In genomic region chr7:130324716-130325401, GRCm38 (mm10) we compare ENCODE assay signal across 19 mouse cellular contexts.
A peak's percentile ranks its signal among the peaks of the same experiment; 100 is the strongest.
DNase-seq lines count a peak whose midpoint lies in the region; ATAC-seq lines count a peak whose summit lies in the region.
"Had no signal": no experiment of that assay in that cellular context is flagged by ENCODE, and none has a peak within 500 bp of the region (broad histone marks: within the 10 kb centered on the region; RNA-seq: fewer than 3 reads in every experiment).

No protein-coding gene starts in this region.

- H3K9ac ChIP-seq in lung, embryonic 15.5 days, result no peak overlapping the region
- no peak overlapping the region for H3K9ac ChIP-seq in embryonic facial prominence, embryonic 12.5 days
- no peak overlapping the region for H3K9ac ChIP-seq in limb, embryonic 13.5 days
- H3K9ac ChIP-seq: neural tube, embryonic 12.5 days had no signal

- peak; percentile 31; the same call in 1 of the 2 replicates for ATAC-seq in lung, embryonic 15.5 days (ENCODE audit: borderline replicate concordance, extremely low read depth, low FRiP score, low TSS enrichment)
- ATAC-seq in embryonic facial prominence, embryonic 12.5 days (ENCODE audit: insufficient number of reproducible peaks, insufficient read depth, low FRiP score, low TSS enrichment), result no peak
- peak; percentile 30; the same call in 1 of the 2 replicates for ATAC-seq in limb, embryonic 13.5 days (ENCODE audit: low FRiP score, low read depth)
- no peak for ATAC-seq in erythroid progenitor cell, adult 5-6 weeks (replicated peaks; ENCODE audit: low FRiP score, poor library complexity, severe bottlenecking)
- ATAC-seq: hindbrain, embryonic 16.5 days had no signal

- H3K4me2 ChIP-seq in lung, embryonic 15.5 days, result no peak overlapping the region
- no peak overlapping the region for H3K4me2 ChIP-seq in embryonic facial prominence, embryonic 12.5 days (replicated peaks)
- H3K4me2 ChIP-seq in limb, embryonic 13.5 days (replicated peaks), result no peak overlapping the region
- H3K4me2 ChIP-seq: neural tube, embryonic 12.5 days had no signal

- intact Hi-C loops in left cerebral cortex, postnatal 10 days (cut with DNase I), result no loop called here

- peaks cover 38% of the 10 kb centered on the region for H3K4me1 ChIP-seq in lung, embryonic 15.5 days
- peaks cover 23% of the 10 kb centered on the region for H3K4me1 ChIP-seq in embryonic facial prominence, embryonic 12.5 days
- peaks cover 46% of the 10 kb centered on the region for H3K4me1 ChIP-seq in limb, embryonic 13.5 days

- peaks cover 3% of the 10 kb centered on the region; the same call in 1 of the 2 replicates for H3K27me3 ChIP-seq in lung, embryonic 15.5 days
- H3K27me3 ChIP-seq in embryonic facial prominence, embryonic 12.5 days, result no peaks in the 10 kb centered on the region
- H3K27me3 ChIP-seq in limb, embryonic 13.5 days, result peaks cover 5% of the 10 kb centered on the region; the same call in 1 of the 2 replicates
- H3K27me3 ChIP-seq: neural tube, embryonic 12.5 days had no signal

- H3K36me3 ChIP-seq in lung, embryonic 15.5 days, result no peaks in the 10 kb centered on the region
- no peaks in the 10 kb centered on the region for H3K36me3 ChIP-seq in embryonic facial prominence, embryonic 12.5 days
- no peaks in the 10 kb centered on the region for H3K36me3 ChIP-seq in limb, embryonic 13.5 days
- H3K36me3 ChIP-seq: forebrain, embryonic 10.5 days; heart, embryonic 10.5 days; neural tube, embryonic 12.5 days had no signal

- H3K4me3 ChIP-seq in lung, embryonic 15.5 days, result no peak overlapping the region
- no peak overlapping the region for H3K4me3 ChIP-seq in embryonic facial prominence, embryonic 12.5 days
- H3K4me3 ChIP-seq in limb, embryonic 13.5 days, result no peak overlapping the region
- H3K4me3 ChIP-seq: forebrain, embryonic 10.5 days; heart, embryonic 10.5 days; neural tube, embryonic 12.5 days had no signal

- no peaks in the 10 kb centered on the region for H3K9me3 ChIP-seq in lung, embryonic 15.5 days
- no peaks in the 10 kb centered on the region for H3K9me3 ChIP-seq in embryonic facial prominence, embryonic 12.5 days
- H3K9me3 ChIP-seq in limb, embryonic 13.5 days, result no peaks in the 10 kb centered on the region
- H3K9me3 ChIP-seq: forebrain, embryonic 10.5 days; heart, embryonic 10.5 days; neural tube, embryonic 12.5 days had no signal

- WGBS in lung, embryonic 15.5 days, result 56% methylated on average over 14 of the region's 14 CpGs
- 51% methylated on average over 14 of the region's 14 CpGs for WGBS in embryonic facial prominence, embryonic 12.5 days
- WGBS in limb, embryonic 13.5 days, result 27% methylated on average over 14 of the region's 14 CpGs

- peak overlapping the region; percentile 54; the same call in 1 of the 2 replicates for H3K27ac ChIP-seq in lung, embryonic 15.5 days
- peak overlapping the region; percentile 12; the same call in 1 of the 2 replicates for H3K27ac ChIP-seq in embryonic facial prominence, embryonic 12.5 days
- H3K27ac ChIP-seq in limb, embryonic 13.5 days, result peak overlapping the region; percentile 56
- H3K27ac ChIP-seq: forebrain, embryonic 10.5 days; heart, embryonic 10.5 days; neural tube, embryonic 12.5 days had no signal

- DNase-seq in lung, postnatal 14 days, result no peak
- no peak for DNase-seq in ovary, postnatal 10 days (ENCODE audit: low spot score)
- DNase-seq in left cerebral cortex, postnatal 10 days (ENCODE audit: extremely low spot score in 1 of 2, low spot score in 2 of 2), result no peak
- DNase-seq: cerebellum, postnatal 36 days; gastrocnemius, postnatal 14 days; heart, postnatal 14 days; kidney, adult 9 months; layer of hippocampus, postnatal 36 days; liver; lung, adult 2 months; thymus, postnatal 14 days had no signal

Comparison
In these comparisons a context has a peak if more than half of its experiments do, and no peak if none do; other contexts are left out.
1. ATAC-seq: peak in lung, embryonic 15.5 days (single experiment) and limb, embryonic 13.5 days (single experiment); none in embryonic facial prominence, embryonic 12.5 days (single experiment) and erythroid progenitor cell, adult 5-6 weeks (single experiment).
2. Peak in every context shown above with its lines, with median percentiles within 50 percentile points of each other: H3K27ac ChIP-seq.